Mouse (Mus musculus): Measurements from ENCODE around the gene Rps3.

Rps3 gene

DNA sequence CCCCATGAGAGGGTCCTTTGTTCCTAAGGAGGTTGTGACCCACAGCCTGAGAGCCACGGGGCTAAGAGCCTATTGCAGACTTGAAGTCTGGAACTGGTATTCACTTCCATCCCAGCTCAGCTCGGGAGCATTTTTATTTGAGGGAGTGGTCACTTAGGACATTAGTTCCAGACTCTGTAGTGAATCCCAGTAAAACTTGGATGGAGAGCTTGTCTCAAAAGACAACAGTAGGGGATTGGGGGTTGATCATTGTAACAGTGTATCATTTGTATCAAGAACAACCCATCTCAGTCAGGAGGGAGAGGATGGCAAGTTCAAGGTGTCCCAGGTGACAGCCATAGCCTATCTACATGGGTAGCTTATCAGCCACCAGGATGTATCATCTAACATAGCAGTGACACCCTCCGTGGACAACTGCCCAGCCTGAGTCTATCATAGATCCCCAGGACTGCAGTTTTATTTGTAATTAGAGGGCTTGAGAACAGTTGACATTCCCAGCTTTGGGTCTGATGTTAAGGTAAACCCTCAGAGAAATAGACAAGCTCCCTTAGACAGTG lies 6.9 kb downstream of the Rps3 start:
- intact Hi-C loops (cut with DNase I) = no loop called here

- intact Hi-C loops (cut with DNase I) = no loop called here
Measured at GRCm38 (mm10) chr7:99475562-99475911, 8.0 kb downstream of the Rps3 start.

DNA sequence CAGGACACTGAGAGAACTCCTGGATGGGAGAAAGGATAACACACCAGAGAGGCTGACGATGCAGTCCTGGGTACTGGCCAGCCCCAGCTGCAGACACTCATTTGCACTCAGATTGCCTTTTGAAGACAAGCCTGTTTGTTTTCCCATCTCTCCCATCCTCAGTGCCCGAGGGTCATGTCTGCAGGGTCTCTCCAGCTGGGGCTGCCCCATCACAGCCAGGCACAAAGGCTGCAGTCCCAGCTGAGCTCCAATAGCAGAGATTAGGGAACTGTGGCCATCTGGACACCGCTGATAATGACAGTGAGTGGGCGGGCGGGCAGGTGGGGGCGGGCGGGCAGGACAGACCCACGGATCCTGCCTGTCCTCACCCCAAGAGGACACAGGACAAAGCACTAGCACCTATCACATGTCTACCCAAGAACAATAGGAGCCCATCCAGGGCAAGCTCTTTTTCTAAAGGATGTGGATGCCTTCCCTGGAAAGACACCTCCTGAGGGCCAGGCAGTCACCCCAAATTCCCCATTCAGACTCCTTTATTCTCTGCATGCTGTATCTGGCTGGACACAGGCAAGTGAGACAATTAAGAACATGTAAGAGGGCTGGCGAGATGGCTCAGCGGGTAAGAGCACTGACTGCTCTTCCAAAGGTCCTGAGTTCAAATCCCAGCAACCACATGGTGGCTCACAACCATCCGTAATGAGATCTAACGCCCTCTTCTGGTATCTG lies 8.5 kb downstream of the Rps3 start:
- intact Hi-C loops (cut with DNase I) = no loop called here

DNA sequence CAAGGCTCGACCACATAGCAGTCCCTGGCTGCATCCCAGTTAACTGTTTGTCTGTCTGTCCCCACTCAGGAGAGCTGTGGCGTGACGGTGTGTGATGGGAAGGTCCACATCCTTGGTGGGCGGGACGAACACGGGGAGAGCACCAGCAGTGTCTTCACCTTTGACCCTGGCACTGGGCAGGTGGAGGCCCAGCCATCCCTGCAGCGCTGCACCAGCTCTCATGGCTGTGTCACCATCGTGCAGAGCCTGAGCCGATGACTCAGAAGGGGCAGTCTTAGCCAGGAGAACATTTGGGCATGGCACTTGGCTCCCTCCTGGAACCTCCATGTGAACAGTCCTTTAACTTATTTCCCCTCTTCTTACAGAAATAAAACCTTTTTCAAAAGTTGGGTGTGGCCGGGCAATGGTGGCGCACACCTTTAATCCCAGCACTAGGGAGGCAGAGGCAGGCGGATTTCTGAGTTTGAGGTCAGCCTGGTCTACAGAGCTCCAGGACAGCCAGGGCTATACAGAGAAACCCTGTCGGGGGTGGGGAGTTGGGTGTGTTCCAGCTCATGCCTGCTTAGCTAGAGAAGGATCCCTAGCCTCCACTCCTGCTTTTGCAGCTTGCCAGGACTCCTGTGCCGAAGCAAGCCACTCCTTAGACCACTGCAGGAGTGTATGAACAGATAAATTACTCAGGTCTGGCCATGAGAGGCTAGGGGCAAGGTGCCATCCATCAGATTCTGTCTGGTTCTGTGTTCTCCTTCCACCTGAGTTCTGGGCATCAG lies 9.7 kb downstream of the Rps3 start:
- intact Hi-C loops (cut with DNase I) = no loop called here

DNA sequence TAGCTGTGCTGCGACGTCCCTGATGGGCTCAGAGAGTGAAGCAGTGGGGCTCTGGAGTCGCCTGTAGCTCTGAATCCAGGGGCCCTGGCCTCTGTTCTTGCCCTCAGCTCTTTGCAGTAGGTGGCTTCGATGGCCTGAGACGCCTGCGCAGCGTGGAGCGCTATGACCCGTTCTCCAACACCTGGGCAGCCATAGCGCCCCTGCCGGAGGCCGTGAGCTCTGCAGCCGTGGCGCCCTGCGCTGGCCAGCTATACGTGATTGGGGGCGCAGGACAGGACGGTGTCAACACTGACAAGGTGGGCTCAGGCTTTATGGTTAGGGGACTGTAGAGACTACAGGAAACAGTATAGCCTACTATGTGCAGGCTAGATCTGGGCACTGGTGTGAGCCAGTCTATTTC lies 12.0 kb downstream of the Rps3 start:
- intact Hi-C loops (cut with DNase I) = no loop called here

DNA sequence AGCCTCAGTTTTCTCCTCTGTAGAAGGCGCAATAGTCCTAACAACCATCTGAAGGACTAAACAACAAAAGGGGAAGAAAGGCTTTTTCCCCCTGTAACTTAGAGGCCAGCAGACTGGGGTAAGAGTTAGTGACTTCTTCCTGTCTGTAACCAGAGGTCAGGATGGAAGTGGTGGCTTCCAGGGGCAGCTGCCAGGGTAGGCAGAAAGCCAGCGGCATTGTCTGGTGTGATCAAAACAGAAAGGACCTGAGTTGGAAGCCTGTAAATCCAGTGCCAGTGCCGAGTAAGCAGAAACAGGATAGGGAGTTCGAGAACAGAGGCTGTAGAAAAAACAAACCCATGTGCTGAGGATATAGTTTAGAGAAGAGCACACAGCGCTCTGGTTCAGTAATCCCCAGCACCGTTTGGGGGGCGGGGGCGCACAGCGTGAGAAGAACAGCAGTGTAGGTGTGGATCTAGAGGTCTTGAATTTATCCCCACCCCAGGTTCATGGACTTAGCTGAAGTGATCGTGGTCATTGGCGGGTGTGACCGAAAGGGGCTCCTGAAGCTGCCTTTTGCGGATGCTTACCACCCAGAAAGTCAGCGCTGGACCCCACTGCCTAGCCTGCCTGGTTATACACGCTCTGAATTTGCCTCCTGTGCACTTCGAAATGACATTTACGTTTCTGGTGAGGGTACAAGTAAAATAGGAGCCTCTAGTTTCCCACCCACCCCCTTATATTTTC lies 13.7 kb downstream of the Rps3 start:
- intact Hi-C loops (cut with DNase I) = no loop called here

- intact Hi-C loops (cut with DNase I) = no loop called here
Measured at GRCm38 (mm10) chr7:99468283-99469132, 15.0 kb downstream of the Rps3 start.

DNA sequence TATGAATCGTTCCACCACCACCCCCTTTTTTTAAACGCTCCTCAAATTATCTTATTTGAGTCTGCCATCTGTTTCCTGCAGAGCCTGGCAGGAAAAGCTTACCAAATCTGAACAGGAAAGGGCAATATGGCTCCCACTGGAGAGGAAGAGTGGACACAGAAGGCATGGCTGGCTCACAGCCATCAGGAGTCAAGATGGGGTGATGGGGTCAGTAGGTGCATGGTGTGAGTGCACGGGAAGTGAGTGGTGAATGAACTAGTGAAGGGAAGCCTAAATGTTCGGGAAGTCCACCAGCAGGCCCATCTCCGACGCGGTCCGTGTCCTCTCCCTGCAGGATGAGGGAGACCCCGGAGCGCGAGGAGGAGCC lies 15.6 kb downstream of the Rps3 start:
- intact Hi-C loops (cut with DNase I) = no loop called here

GRCm38 (mm10) chr7:99465811-99466210 lies 17.7 kb downstream of the Rps3 start, which contains the start of gene Klhl35:
TSS of gene Klhl35 (plus strand) at chr7:99466004.
- intact Hi-C loops (cut with DNase I) = no loop called here

DNA sequence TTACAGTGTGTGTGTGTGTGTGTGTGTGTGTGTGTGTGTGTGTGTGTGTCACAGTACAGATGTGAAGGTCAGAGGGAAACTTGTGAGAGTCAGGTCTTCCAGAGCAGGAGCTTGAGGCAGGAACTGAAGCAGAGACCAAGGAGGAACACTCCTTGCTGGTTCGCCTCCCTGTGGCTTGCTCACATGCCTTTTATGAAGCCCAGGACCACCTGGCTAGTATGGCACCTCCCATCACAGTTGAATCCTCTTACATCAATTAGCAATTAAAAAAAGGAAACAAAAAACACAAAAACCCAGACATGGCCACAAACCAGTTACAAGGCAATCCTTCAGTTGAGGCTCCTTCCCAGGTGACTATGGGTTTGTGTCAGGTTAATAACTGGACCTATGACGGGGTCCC lies 20.4 kb downstream of the Rps3 start:
- intact Hi-C loops (cut with DNase I) = no loop called here

DNA sequence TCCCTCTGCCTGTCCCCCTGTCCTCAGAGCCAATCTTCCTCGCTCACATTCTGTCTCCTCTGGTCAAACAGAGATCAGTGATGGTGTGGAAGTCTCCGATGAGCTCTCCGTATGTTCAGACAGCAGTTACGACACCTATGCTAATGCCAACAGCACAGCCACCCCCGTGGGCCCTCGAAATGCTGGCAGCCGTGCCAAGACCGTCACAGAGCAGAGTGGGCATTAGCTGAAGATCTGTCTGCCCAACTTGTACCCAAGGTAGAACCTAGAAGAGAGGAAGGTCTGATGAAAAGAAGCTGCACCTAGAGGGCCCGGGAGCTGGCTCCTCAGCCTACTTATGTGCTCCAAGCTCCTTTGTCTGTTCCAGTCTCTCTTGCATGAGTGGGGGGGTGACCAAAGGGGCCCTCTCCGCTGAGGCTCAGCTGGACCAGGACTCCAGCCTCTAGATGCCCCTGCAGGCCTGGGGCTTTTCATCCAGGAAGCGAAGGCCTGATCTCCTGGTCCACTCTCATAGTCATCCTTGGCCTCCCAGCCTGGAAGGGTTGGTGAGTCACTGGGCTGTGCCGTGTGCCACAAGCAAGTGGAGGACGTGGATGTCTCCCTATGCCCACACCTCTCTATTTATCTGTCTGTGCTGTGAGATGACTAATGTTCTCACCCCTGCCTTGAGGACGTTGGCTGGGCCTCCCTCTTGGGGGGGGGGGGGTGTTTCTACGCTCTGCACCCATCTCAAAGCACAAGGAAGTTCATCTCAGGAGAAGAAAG lies 23.5 kb downstream of the Rps3 start:
- intact Hi-C loops (cut with DNase I) = no loop called here

GRCm38 (mm10) chr7:99458849-99459248 lies 24.7 kb downstream of the Rps3 start:
- intact Hi-C loops (cut with DNase I) = no loop called here

GRCm38 (mm10) chr7:99454044-99454443 lies 29.5 kb downstream of the Rps3 start:
- intact Hi-C loops (cut with DNase I) = no loop called here

DNA sequence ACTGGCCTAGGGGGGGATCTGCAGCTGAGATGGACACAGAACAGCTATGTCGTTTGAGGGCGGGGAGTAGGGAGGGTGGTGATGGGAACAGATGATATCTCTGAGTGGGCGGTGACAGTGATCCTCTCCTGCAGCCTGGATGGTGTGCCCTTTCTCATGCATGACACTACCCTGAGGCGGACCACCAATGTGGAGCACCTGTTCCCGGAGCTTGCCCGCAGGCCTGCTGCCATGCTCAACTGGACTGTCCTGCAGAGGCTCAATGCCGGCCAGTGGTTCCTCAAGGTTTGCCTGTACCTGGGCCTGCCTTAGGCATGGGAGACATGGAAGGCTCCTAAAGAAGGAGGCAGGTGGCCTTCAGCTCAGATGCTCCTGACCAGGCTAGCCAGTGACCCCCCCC lies 30.7 kb downstream of the Rps3 start:
- intact Hi-C loops (cut with DNase I) = no loop called here

- intact Hi-C loops (cut with DNase I) = loop anchor here (1.0 to 2.0 kb wide), 2 partner anchors 74 to 118 kb away; no protein-coding TSS in a partner anchor
Measured at GRCm38 (mm10) chr7:99450703-99451102, 32.8 kb downstream of the Rps3 start.

DNA sequence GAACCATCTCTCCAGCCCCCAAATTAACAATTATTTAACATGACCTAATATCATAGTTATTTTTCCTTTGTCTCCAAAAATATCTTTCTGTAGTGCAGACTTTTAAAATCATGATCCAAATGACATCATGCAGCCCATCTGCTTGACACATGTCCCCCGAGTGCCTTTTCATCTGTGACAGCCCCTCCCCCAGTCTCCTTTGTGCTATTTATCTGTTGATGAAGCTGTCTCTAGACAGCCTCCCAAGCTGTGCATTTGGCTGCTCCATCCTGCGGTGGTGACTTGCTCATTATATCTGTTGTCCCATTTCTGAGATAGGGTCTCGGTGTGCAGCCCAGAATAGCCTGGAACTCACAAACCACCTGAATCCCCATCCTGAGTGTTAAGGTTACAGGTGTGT lies 33.8 kb downstream of the Rps3 start:
- intact Hi-C loops (cut with DNase I) = loop anchor here (1.0 to 2.0 kb wide), 2 partner anchors 73 to 117 kb away; no protein-coding TSS in a partner anchor

GRCm38 (mm10) chr7:99449063-99449462 lies 34.5 kb downstream of the Rps3 start:
- intact Hi-C loops (cut with DNase I) = no loop called here

DNA sequence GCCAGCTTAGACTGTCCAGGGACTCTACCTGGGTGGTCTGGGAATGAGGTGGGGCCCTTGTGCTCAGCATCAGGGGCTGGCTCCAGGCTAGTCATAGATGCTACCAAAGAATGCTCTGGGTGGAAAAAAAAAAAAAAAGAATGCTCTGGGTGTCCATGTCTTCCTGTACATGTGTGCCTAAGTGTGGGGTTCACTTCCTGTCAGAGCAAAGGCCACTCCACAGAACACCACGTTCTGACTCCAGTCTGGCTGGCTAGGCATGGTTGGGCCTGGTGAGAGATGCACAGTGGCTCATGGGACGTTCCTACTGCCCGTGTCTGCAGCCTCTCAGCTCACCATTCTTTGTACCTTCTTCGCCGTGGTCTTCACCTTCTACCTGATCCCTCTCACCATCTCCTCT lies 34.9 kb downstream of the Rps3 start:
- intact Hi-C loops (cut with DNase I) = no loop called here

GRCm38 (mm10) chr7:99447323-99447722 lies 36.2 kb downstream of the Rps3 start:
- intact Hi-C loops (cut with DNase I) = no loop called here

- intact Hi-C loops (cut with DNase I) = no loop called here
Measured at GRCm38 (mm10) chr7:99445833-99446232, 37.7 kb downstream of the Rps3 start.

Data from adrenal gland (tissue).